Mouse (Mus musculus) layer of hippocampus, adult 9-11 months (tissue): Measurements from ENCODE around the gene Hmgb4.
A peak's percentile ranks its signal among the peaks of the same experiment; 100 is the strongest.

Experiments used
- DNase-seq: peaks from one replicate; pipeline ENCODE4 v3.0.0; 2022

The Hmgb4 gene

GRCm38 (mm10) chr4:128217991-128218595 lies 42.7 kb downstream of the Hmgb4 start:
- DNase-seq, result peak; percentile 48
